Comparison of ENCODE assay signal across 7 mouse cellular contexts in genomic region chr13:53688489-53688888, GRCm38 (mm10).
DNase-seq lines count a peak whose midpoint lies in the region; ATAC-seq and TF ChIP-seq lines count a peak whose summit lies in the region.

No protein-coding gene starts in this region.

- no peaks in the 10 kb centered on the region for H3K4me1 ChIP-seq in intestine, embryonic 14.5 days (replicated peaks; ENCODE audit: control insufficient read depth, insufficient read depth, low read length)
- H3K4me1 ChIP-seq in small intestine, adult 2 months (ENCODE audit: control insufficient read depth, insufficient read depth, insufficient read length, low read length): no peaks in the 10 kb centered on the region

- 8% methylated on average over 13 of the region's 13 CpGs for WGBS in intestine, embryonic 14.5 days
- WGBS in small intestine, adult 2 months: 9% methylated on average over 13 of the region's 13 CpGs

- TF ChIP-seq POLR2A in small intestine, adult 2 months (IDR thresholded peaks at IDR 0.05; ENCODE audit: low read depth, low read length): no peak

- peak; percentile 53; the same call in 1 of the 2 replicates for TF ChIP-seq CTCF in small intestine, adult 2 months (IDR thresholded peaks at IDR 0.05; ENCODE audit: extremely low read depth, insufficient read length, insufficient replicate concordance, low read depth, low read length)

- no peaks in the 10 kb centered on the region for H3K27me3 ChIP-seq in intestine, embryonic 14.5 days (replicated peaks; ENCODE audit: control insufficient read depth, insufficient read depth, low read length)
- H3K27me3 ChIP-seq in small intestine, adult 2 months (ENCODE audit: control insufficient read depth, insufficient read depth, low read length): no peaks in the 10 kb centered on the region

- H3K4me2 ChIP-seq in intestine, embryonic 14.5 days (ENCODE audit: low read length): peak overlapping the region; percentile 40

- no peak overlapping the region for H3K27ac ChIP-seq in intestine, embryonic 14.5 days (ENCODE audit: low read depth)
- no peak overlapping the region for H3K27ac ChIP-seq in small intestine, adult 2 months (ENCODE audit: insufficient read depth, low read depth, low read length)

- peak; percentile 75 to 79 for DNase-seq in adrenal gland, adult 18-20 months (ENCODE audit: low spot score in 2 of 2)
- DNase-seq in cerebellum, postnatal 25 days: peak; percentile 70 to 82
- peak; percentile 84 to 87 for DNase-seq in frontal cortex, postnatal 36 days (ENCODE audit: low spot score in 2 of 2)
- peak; percentile 93 for DNase-seq in intestine, embryonic 14.5 days (ENCODE audit: low spot score)
- DNase-seq in left cerebral cortex, adult 9 months (ENCODE audit: low spot score in 2 of 2): peak; percentile 25 to 85
- DNase-seq in mesoderm, embryonic 11.5 days (ENCODE audit: low read depth, low spot score): peak; percentile 88

- no peak overlapping the region for H3K9ac ChIP-seq in intestine, embryonic 14.5 days (ENCODE audit: low read length)

- ATAC-seq in intestine, embryonic 14.5 days (replicated peaks; ENCODE audit: low FRiP score, low TSS enrichment, low read depth): no peak

- no peaks in the 10 kb centered on the region for H3K9me3 ChIP-seq in intestine, embryonic 14.5 days (ENCODE audit: control insufficient read depth, low read length)

- H3K4me3 ChIP-seq in intestine, embryonic 14.5 days (ENCODE audit: low read depth, low read length): 0 out of 2 replicates have a peak overlapping the region, but pooled peaks have one; percentile 8
- no peak overlapping the region for H3K4me3 ChIP-seq in small intestine, adult 2 months (ENCODE audit: low read depth, low read length)

- no peaks in the 10 kb centered on the region for H3K36me3 ChIP-seq in intestine, embryonic 14.5 days (ENCODE audit: control insufficient read depth, insufficient read depth, low read length)
- H3K36me3 ChIP-seq in small intestine, adult 2 months (ENCODE audit: control insufficient read depth, insufficient read depth, low read length): no peaks in the 10 kb centered on the region
